Mouse (Mus musculus) cerebellum, postnatal 36 days (tissue): ENCODE data around the gene Armc3.
A peak's percentile ranks its signal among the peaks of the same experiment; 100 is the strongest.

Source experiments
- DNase-seq, 2 experiments: peaks; one replicate each; pipeline ENCODE4 v3.0.0; 2021 to 2022; ENCODE audit warnings: mixed read lengths in 2 of 2

The Armc3 gene

GRCm38 (mm10) chr2:19198452-19199365 is at the start of gene Armc3:
Gene Armc3, plus strand, starts transcription at chr2:19199302.
- DNase-seq, result peak; percentile 25 to 31

- DNase-seq, result no peak
These were observed 46.4 kb upstream of the Armc3 start for GRCm38 (mm10) chr2:19152687-19153086.

- DNase-seq, result no peak
These were observed 42.9 kb upstream of the Armc3 start for GRCm38 (mm10) chr2:19156176-19156575.

- DNase-seq, result no peak
These were observed 39.6 kb upstream of the Armc3 start for GRCm38 (mm10) chr2:19159539-19159938.

DNA sequence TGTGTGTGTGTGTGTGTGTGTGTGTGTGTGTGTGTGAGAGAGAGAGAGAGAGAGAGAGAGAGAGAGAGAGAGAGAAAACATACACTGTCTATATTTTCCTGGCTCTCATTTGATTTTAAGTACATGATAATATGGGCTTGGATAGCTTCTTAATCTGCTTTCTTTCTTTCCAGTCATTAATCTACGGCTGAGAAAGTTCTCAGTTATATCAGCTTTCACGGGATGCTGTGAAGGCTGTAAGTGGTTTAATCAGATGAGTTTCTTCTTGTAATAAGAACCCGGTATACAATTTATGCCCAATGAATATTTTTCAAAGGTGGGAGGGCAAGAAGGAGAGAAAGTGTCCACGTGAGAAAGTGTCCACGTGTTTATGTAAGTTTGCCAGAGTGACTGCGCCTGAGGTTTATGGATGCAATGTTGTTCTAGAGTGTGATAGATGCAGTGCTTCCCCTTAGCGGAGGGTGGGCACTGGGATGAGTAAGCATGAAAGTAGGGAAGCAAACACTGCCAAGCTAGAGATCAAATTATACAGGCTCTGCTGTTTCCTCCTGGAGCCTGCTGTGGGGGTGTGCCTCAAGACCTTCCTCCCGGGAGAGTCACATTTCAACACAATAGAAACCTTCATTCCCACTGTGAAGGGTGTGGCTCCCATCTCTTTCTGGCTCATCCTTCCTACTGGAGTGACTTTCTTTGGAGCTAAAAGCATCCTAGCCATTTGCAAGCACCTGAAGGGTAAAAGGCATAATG is 38.6 kb upstream of the Armc3 start:
- DNase-seq, result no peak

DNA sequence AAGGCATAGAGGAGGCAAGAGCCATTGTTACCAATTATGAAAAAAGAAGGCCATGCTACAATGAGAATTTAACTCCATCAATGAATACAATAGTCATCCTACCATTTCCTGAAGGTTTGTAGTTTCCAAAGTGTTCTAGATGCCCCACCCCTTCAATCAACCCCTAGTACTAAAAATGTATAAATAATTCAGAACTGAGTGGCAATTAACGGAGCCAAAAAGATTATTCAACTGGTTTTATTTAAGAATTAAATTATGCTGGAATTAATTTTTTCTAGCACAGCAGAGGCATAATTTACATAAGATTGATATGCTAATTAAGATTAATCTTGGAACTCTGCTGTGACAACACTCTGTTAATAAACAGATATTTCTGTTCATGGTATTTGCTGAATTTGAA is 34.9 kb upstream of the Armc3 start:
- no peak for DNase-seq

DNA sequence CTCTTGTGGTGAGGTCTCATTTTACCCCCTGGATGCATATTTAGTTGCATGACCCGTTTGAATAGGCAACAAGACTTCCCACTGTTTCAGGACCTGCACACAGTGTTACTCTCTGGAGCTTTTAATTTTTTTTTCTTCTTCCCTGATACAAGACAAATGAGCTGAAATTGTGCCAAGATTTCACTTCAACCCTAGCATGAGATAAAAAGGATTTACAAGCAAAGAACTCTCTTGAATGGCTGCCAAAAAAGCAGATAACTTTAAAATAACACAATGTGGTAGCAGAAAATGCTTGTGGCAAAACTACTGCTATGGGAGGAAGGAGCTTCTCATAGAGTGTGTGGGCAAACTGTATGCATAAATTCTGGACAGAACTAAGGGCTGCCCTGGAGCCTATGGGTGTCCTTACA is 22.3 kb upstream of the Armc3 start:
- DNase-seq, result no peak

GRCm38 (mm10) chr2:19199366-19199853 is 308 bp downstream of the Armc3 start:
- DNase-seq, result no peak

DNA sequence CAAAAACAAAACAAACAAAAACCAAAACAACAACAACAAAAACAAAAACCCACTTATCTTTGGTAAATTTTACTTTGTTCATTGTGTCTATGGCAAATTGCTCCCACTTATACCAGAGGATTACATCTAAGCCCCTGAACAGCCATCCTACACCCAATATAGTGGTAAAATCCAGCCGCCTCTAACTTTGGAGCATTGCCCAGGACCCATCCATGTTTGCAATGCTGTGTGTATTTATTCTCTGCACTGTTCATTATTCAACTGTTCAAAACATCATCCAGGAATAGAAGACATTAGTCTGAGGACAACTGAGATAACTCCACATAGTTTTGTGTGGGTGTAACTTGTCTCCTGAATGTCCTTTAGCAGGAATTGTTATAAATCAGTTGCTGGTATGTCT is 1.0 kb downstream of the Armc3 start:
- DNase-seq, result no peak

- no peak for DNase-seq
These were observed 2.6 kb downstream of the Armc3 start for GRCm38 (mm10) chr2:19201682-19202081.

- DNase-seq, result no peak
These were observed 35.2 kb downstream of the Armc3 start for GRCm38 (mm10) chr2:19234305-19234704.

- DNase-seq, result no peak
These were observed 36.1 kb downstream of the Armc3 start for GRCm38 (mm10) chr2:19235193-19235592.

GRCm38 (mm10) chr2:19235614-19236013 is 36.5 kb downstream of the Armc3 start:
- DNase-seq, result no peak

DNA sequence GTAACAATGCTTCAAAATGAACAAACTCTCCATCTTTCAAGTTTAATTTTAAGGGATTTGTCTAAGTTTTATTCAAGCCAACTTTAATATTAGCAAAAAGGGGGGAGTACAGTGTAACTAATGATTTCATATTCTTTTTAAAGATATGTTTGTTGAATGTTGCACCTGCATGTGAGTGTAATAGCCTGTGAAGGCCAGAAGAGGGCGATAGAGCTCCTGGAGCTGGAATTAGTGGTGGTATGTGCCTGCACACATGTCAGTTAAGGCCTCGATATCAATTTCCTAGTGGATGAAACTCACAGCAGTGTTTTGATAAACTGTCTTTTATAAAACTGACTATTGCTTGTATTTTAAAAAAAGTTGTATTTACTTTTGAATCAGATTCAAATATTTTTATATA is 39.7 kb downstream of the Armc3 start:
- no peak for DNase-seq

GRCm38 (mm10) chr2:19249611-19250010 is 50.5 kb downstream of the Armc3 start:
- DNase-seq, result no peak

GRCm38 (mm10) chr2:19255037-19255436 is 55.9 kb downstream of the Armc3 start:
- DNase-seq, result no peak

DNA sequence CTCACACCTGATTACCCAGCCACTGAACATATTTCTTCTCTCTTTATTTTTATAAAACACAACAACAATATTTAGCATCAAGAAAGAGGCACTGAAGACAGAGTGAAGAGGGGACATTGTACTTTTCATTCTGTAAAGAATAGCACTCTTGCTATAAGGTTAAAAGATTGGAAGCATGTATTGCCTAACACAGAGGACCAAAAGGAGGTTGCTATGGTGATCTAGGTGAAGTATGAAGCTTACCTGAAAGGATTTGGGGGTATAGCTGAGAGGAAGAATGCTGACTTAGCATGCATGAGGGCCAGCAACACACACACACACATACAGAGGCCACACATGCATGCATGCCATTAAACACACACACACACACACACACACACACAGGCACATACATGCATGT is 58.2 kb downstream of the Armc3 start:
- DNase-seq, result no peak

GRCm38 (mm10) chr2:19260399-19260798 is 61.3 kb downstream of the Armc3 start:
- no peak for DNase-seq

GRCm38 (mm10) chr2:19263375-19263774 is 64.3 kb downstream of the Armc3 start:
- DNase-seq, result no peak

DNA sequence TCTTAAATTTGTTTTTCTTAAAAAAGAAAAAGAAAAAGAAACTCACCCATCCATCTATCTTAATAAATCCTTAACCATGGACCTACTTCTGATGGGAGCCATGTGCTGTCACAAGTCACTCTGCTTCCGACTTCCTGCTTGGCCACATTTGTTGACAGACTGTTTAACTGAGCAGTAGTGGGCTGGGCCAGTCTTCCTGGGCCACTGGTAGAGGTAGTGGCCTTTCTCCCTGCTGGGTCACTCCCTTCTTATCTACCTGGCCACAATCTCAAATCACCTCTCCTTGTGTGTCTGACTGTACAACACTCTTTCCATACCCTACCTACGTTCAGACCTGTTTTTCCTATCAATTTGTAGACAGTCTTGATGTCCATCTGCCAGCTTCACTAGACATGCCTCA is 66.7 kb downstream of the Armc3 start:
- DNase-seq, result no peak

GRCm38 (mm10) chr2:19267396-19267795 is 68.3 kb downstream of the Armc3 start:
- DNase-seq, result no peak

GRCm38 (mm10) chr2:19269955-19270354 is 70.9 kb downstream of the Armc3 start:
- DNase-seq, result no peak

GRCm38 (mm10) chr2:19270709-19271120 is 71.6 kb downstream of the Armc3 start:
- no peak for DNase-seq

DNA sequence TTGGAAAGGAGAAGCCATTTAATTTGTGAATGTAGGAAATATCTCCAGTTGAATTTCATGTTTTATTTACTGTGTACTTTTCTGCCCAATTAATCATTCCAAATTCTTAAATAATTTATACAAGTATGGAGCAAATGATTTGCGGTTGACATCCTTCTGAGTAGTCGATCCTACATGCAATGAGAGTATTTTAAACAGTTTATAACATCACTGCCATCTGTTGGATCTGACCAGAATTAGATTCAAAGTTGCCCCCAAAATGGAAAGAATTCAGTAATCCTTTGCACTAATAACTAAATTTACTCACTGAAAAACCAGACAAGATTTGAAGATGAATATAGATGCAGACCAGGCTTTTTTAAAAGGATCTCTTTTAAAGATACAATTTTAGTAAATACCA is 75.5 kb downstream of the Armc3 start:
- DNase-seq, result no peak
